Mouse (Mus musculus) kidney, postnatal 4 days (tissue): ENCODE results near the gene Mxd3.

Experiments used
- DNase-seq, 2 experiments: peaks; one replicate each; pipeline ENCODE4 v3.0.0; 2021; ENCODE audit warnings: mixed read lengths in 2 of 2

Gene Mxd3

DNA sequence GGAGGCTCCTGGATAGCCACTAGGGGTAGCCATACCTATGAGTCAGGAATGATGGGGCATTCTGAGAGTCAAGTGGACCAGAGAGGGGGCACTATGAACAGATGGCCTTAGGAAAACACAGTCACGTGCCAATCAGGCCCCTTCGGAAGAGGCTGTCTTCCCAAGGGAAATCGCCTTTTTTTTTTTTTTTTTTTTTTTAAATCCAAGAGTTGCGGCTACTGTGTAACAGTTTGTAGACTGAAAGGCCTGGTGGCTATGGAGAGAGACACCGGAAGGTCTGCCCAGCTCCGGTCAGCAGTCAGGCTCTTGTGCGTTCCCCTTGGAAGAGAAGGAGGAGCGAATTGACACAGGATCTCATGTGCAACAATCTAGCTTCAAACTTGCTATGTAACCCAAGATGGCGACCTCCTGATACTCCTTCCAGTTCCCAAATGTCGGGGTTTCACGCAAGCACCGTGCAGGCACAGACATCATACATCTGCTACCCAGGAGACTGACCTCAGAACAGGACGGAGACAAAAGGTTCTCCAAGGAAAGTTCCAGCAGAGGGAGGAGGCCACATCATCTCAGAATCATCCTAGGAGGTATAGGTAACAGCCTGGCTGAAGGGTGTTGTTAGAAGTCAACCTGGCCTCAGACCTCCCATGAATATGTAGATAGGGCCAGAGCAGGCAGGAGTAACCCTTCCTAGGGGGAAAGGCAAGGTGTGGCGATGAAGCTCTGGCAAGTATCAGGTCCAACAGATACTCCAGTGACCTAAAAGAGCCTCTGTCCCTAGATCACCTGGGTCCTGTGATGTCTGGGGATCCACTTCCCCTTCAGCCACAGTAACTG lies 1.2 kb upstream of the Mxd3 start:
- no peak for DNase-seq

DNA sequence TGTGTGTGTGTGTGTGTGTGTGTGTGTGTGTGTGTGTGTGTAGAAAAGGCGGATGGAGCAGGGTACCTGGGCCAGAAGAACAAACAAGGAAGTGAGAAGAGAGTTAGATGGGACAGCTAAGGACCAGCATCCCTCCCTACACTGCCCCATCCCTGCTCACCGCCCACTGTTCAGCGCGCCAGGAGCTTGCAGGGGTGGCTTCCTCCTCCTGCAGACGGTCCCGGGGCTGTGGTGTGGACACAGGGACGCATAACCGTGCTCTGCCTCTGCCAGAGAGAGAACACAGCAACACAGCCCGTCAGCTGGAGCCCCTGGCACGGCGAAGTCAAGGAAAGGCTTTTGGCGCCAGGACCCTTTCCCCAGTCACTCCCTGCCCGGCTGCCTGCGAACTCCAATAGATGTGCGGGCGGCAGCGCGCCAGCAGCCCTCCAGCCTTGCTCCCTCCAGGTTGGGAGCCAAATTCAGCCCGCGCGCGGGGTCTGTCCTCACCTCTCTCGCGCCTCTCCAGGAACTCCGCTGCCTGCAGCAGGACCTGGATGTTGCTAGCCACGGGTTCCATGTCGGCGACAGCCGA lies 427 bp downstream of the Mxd3 start:
- DNase-seq: no peak

- DNase-seq: no peak
Observed at GRCm38 (mm10) chr13:55328641-55329040, 982 bp downstream of the Mxd3 start.

DNA sequence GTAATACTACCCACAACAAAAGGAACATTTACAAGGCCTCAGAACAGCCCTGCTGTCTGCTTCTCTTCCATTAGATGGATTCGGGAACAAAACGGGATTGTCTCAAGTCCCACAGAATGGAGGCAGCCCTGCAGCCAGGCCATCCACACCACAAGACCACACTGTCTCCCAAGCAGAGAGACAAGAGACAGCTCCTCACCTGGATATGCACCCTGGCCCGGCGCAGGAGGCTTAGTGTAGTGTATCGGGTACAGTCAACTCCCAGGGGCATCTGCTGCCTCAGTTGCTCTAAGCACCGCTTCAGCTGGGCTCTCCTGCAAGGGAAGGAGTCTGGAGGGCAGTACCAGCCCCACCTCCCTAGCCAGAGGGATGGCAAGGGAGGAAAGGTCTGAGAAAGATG lies 1.5 kb downstream of the Mxd3 start:
- DNase-seq: no peak

DNA sequence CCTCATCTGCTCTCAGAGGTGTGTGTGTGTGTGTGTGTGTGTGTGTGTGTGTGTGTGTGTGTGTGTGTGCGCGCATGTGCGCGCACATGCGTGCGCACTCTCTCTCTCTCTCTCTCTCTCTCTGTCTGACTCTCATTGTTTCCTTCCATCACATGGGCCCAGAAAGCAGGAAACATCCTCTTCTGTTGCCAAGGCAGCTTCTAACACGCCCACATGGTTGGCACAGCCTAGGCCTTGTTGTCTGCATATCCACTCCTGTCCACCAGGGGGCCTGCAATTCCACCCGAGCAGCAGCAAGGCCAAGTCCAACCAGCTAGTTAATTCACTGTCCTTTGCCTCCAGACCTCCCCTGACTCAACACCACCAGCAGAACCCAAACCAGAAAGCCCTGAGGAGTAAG lies 2.0 kb downstream of the Mxd3 start:
- DNase-seq: peak; percentile 84 to 90

GRCm38 (mm10) chr13:55327169-55327568 lies 2.5 kb downstream of the Mxd3 start:
- no peak for DNase-seq

DNA sequence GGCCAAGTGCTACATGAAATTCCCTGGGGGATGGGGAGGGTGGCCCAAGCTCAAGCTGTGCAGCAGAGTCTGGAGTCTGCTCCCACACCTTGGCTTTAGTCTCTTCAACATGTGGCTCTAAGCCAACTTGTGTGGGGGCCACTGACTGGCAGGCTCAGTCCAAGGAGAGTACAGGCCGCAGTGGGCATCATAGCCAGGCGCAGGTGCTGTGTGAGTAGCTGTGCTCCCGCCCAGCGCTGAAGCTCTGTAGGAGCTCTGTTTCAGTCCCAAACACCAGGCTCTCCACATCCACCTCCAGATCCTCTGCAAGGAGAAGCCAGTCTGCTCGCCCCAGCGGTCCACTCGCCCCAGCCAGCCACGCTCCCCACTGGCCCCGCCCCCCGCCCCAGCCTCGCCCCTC lies 4.0 kb downstream of the Mxd3 start:
- DNase-seq: no peak

GRCm38 (mm10) chr13:55322130-55322825 lies 7.3 kb downstream of the Mxd3 start:
- DNase-seq: peak; percentile 41 to 74

- peak; percentile 92 to 96 for DNase-seq
Observed at GRCm38 (mm10) chr13:55321434-55322129, 8.0 kb downstream of the Mxd3 start, which contains the start of gene Rab24. Rab24 (minus strand) TSS chr13:55321946.

DNA sequence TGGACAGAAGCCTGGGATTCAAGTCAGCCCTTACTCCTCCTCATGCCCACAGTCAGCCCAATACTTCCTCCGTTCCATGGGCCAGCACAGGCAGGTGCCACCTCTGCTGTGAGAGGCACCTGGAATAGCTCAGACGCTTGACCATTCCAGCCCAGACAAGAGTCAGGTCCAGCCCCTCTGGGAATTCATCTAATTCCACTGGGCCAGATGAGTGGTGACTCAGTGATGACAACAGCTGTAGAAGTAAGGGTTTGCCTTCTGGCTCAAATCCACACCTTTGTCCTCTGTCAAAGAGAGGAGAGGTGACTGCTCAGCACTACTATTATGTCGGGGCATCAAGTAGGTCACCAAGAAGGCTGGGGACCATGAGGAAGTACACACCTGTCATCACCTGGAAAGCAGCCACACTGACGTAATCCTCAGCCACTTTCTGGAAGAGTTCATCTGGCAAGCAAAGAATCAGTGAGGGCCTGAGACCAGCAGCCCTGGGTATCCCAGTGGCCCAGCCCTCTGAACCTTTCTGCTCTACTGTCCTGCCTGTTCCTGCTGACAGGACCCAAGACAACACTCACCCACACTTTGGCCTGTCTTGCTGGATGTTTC lies 9.6 kb downstream of the Mxd3 start, which contains the start of gene Prelid1:
Prelid1 (plus strand) TSS at position 570 of the 603 bp plus-strand sequence.
- DNase-seq: no peak

DNA sequence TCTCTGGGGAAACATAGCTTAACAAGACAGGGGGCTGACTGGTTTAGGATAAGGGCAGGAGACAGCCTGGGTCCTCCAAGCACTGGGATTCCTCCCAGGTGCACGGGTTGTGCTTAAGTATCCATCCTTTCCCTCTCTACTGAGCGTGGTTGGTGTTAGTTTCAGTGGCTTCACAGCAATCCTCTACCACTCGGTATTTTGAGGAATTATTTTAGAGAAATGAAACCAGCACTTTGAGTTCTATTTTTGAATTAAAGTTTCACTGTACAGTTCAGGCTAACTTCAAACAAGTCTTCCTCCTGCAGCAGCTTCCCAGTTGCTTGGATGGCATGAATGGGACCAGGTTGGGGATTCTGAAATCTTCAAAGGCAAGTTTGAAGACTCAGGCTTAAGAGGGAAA lies 11.3 kb downstream of the Mxd3 start:
- DNase-seq: no peak

- DNase-seq: no peak
Observed at GRCm38 (mm10) chr13:55314891-55315412, 14.7 kb downstream of the Mxd3 start.

DNA sequence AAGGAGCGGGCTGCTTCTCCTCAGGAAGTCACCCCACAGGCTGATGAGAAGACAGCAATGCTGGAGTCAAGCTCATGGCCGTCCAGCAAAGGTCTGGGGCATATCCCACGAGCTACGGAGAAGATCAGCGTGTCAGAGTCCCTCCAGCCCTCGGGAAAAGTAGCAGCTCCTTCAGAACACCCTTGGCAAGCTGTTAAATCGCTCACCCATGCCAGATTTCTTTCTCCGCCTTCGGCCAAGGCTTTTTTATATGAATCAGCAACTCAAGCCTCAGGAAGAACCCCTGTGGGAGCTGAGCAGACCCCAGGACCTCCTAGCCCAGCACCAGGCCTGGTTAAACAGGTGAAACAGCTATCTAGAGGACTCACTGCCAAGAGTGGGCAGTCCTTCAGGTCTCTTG lies 16.6 kb downstream of the Mxd3 start:
- no peak for DNase-seq

GRCm38 (mm10) chr13:55312028-55312630 lies 17.5 kb downstream of the Mxd3 start:
- no peak for DNase-seq

DNA sequence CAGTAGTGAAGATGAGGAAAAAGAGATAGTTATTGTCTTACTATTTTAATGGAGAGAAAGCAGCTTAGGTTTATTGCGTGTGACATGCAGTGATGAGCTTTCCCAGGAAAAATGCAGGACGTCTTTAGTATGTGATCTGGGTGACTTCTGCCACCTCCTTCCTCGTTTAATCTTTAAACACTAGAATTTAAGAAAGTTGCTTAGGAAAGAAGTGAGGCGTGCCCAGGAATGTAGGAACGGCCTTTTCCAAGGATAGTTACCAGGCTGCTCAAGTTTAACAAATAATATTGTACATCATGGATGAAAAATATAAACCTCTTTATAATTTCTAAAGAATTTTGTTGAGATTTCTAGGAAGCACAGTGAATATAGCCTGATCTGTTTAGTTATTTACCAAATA lies 28.7 kb downstream of the Mxd3 start:
- DNase-seq: no peak

GRCm38 (mm10) chr13:55296760-55297159 lies 32.9 kb downstream of the Mxd3 start:
- no peak for DNase-seq

- DNase-seq: peak in 1 of 2 experiments; percentile 12
Observed at GRCm38 (mm10) chr13:55288854-55289253, 40.8 kb downstream of the Mxd3 start.

DNA sequence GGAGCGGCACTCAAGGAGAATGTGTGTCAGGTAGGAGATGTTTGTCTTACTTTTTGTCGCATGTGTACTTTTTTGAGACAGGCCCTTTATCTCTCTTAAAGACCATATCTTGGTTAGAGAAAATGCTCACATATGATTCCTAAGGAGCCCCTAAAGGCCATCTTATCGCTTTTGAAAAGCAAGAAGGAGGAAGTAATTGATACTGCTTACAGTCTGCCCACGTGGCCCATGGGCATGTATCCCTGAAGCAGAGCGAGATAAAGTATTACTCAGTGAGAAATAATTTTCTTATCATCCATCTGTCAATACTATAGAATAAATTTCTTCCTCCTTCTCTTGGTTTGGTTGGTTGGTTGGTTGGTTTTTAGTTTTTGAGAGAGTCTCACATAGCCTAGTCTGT lies 52.0 kb downstream of the Mxd3 start:
- DNase-seq: no peak

- peak in 1 of 2 experiments; percentile 7 for DNase-seq
Observed at GRCm38 (mm10) chr13:55277203-55277602, 52.4 kb downstream of the Mxd3 start.
